Mouse (Mus musculus) intestine, embryonic 15.5 days (tissue): ENCODE data around the gene Krt35. TPM values are rescaled to one million over a fixed set of nuclear protein-coding genes. Genes with fewer than 3 reads are reported as not detected.

ENCODE experiments used
- ATAC-seq: fragments of 200-750 bp; cut with Nextera tagmentation; 2 replicates; pipeline ENCODE4 v1.8.0; 2017; ENCODE audit warnings: moderate TSS enrichment, moderate library complexity
- H3K27ac ChIP-seq: fragments of 300-500 bp; sonication (generic); 2 replicates; pipeline ENCODE4 v1.5.1; 2015; ENCODE audit warnings: mild to moderate bottlenecking, inconsistent platforms
- H3K27me3 ChIP-seq: fragments of 300-500 bp; sonication (generic); replicated peaks from 2 replicates; pipeline ENCODE4 v1.6.1; 2015; ENCODE audit warnings: inconsistent platforms
- H3K36me3 ChIP-seq: fragments of 300-500 bp; sonication (generic); 2 replicates; pipeline ENCODE4 v1.6.1; 2015; ENCODE audit warnings: inconsistent platforms
- H3K4me1 ChIP-seq: fragments of 300-500 bp; sonication (generic); replicated peaks from 2 replicates; pipeline ENCODE4 v1.6.1; 2015; ENCODE audit warnings: inconsistent platforms
- H3K4me2 ChIP-seq: fragments of 300-500 bp; sonication (generic); replicated peaks from 2 replicates; pipeline ENCODE4 v1.6.1; 2015; ENCODE audit warnings: mild to moderate bottlenecking, inconsistent platforms
- H3K4me3 ChIP-seq: fragments of 300-500 bp; sonication (generic); replicated peaks from 2 replicates; pipeline ENCODE4 v1.5.1; 2015; ENCODE audit warnings: inconsistent platforms
- H3K9ac ChIP-seq: fragments of 300-500 bp; sonication (generic); 2 replicates; pipeline ENCODE4 v1.6.1; 2015; ENCODE audit warnings: inconsistent platforms
- H3K9me3 ChIP-seq: fragments of 300-500 bp; sonication (generic); 2 replicates; pipeline ENCODE4 v1.6.1; 2016; ENCODE audit warnings: inconsistent platforms
- WGBS: fragments of 180-500 bp; shearing (Covaris S2); methylation state at CpG from one replicate; pipeline ENCODE4 v1.1.7; 2015; 5-methylcytosine and 5-hydroxymethylcytosine counted together
- polyA plus RNA-seq: library from polyadenylated mRNA; unstranded; fragments of >200 nt; fragmentation: Nextera tagmentation; extraction: Ambion mirVana; gene quantifications from 2 replicates; pipeline ENCODE4 v1.2.1, GENCODE M21; 2015

The Krt35 gene
- polyA plus RNA-seq, result not detected in 2 replicates

- no peak within 1 kb of the TSS for H3K4me3 ChIP-seq
- ATAC-seq, result no peak
- no peaks in the 10 kb centered on the region for H3K27me3 ChIP-seq
- no peak within 1 kb of the TSS for H3K9ac ChIP-seq
- no peaks in the 10 kb centered on the region for H3K9me3 ChIP-seq
- 82% methylated on average over 9 of the region's 9 CpGs for WGBS
- no peaks in the 10 kb centered on the region for H3K4me1 ChIP-seq
- no peak within 1 kb of the TSS for H3K27ac ChIP-seq
- no peaks in the 10 kb centered on the region for H3K36me3 ChIP-seq
- no peak within 1 kb of the TSS for H3K4me2 ChIP-seq
Measured at GRCm38 (mm10) chr11:100096141-100096540, at the start of gene Krt35. TSS of gene Krt35 (minus strand) at chr11:100096241.

GRCm38 (mm10) chr11:100145104-100145503, 49.1 kb upstream of the Krt35 start:
- peak overlapping the region; percentile 87 for H3K27ac ChIP-seq
- H3K4me1 ChIP-seq, result peaks cover 34% of the 10 kb centered on the region
- peak; percentile 49 for ATAC-seq
- peak overlapping the region; percentile 55 for H3K9ac ChIP-seq
- H3K9me3 ChIP-seq, result no peaks in the 10 kb centered on the region
- no peaks in the 10 kb centered on the region for H3K36me3 ChIP-seq
- peak overlapping the region; percentile 49 for H3K4me3 ChIP-seq
- H3K27me3 ChIP-seq, result peaks cover 11% of the 10 kb centered on the region
- peak overlapping the region; percentile 47 for H3K4me2 ChIP-seq
- 1% methylated on average over 20 of the region's 20 CpGs for WGBS

- peak overlapping the region; percentile 87 for H3K27ac ChIP-seq
- peaks cover 30% of the 10 kb centered on the region for H3K4me1 ChIP-seq
- H3K36me3 ChIP-seq, result no peaks in the 10 kb centered on the region
- peaks cover 11% of the 10 kb centered on the region for H3K27me3 ChIP-seq
- 61% methylated on average over 21 of the region's 21 CpGs for WGBS
- no peaks in the 10 kb centered on the region for H3K9me3 ChIP-seq
- 0 out of 2 replicates have a peak overlapping the region, but pooled peaks have one; percentile 3 for H3K4me2 ChIP-seq
- ATAC-seq, result no peak
- peak overlapping the region; percentile 6; the same call in 1 of the 2 replicates for H3K9ac ChIP-seq
- H3K4me3 ChIP-seq, result no peak overlapping the region
Measured at GRCm38 (mm10) chr11:100140966-100141365, 44.9 kb upstream of the Krt35 start.

- Histone ChIP-seq H3K4me2 (peak overlapping the region; percentile 17; the same call in 1 of the 2 replicates), H3K36me3 (no peaks in the 10 kb centered on the region), H3K27ac (peak overlapping the region; percentile 87), H3K4me3 (no peak overlapping the region), H3K9me3 (no peaks in the 10 kb centered on the region), H3K4me1 (peaks cover 31% of the 10 kb centered on the region), H3K9ac (no peak overlapping the region), H3K27me3 (no peaks in the 10 kb centered on the region; the same call in 1 of the 2 replicates)
- ATAC-seq, result peak; percentile 64
- WGBS, result 30% methylated on average over 2 of the region's 2 CpGs
Measured at GRCm38 (mm10) chr11:100139391-100139790, 43.4 kb upstream of the Krt35 start.

DNA sequence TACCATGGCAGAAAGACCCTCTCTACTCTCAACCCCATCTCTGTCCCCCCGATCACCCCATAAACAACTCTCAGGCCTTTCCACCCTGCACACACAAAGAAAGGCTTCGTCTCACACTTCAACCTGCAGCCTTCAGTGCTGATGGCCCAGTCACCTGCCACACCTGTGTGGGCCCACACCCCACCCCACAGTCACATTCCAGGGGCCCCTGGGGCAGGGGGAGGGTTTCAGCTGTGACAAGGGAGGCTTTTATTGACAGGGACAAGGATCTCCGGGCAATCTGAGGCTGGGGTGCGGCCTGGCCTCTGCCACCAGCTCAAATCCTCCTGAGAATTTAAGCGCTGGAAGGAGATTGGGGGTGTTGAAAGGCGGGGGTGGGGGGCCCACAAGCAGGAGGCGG, 42.8 kb upstream of the Krt35 start:
- peak overlapping the region; percentile 87 for H3K27ac ChIP-seq
- H3K36me3 ChIP-seq, result no peaks in the 10 kb centered on the region
- H3K4me3 ChIP-seq, result no peak overlapping the region
- ATAC-seq, result peak; percentile 87
- H3K9me3 ChIP-seq, result no peaks in the 10 kb centered on the region
- H3K9ac ChIP-seq, result no peak overlapping the region
- H3K4me1 ChIP-seq, result peaks cover 31% of the 10 kb centered on the region
- peak overlapping the region; percentile 28; the same call in 1 of the 2 replicates for H3K4me2 ChIP-seq
- H3K27me3 ChIP-seq, result no peaks in the 10 kb centered on the region
- WGBS, result 50% methylated on average over 7 of the region's 7 CpGs

- Histone ChIP-seq H3K27ac (peak overlapping the region; percentile 58), H3K4me1 (peaks cover 31% of the 10 kb centered on the region), H3K27me3 (no peaks in the 10 kb centered on the region), H3K4me3 (no peak overlapping the region), H3K9ac (no peak overlapping the region), H3K9me3 (no peaks in the 10 kb centered on the region), H3K4me2 (no peak overlapping the region), H3K36me3 (no peaks in the 10 kb centered on the region)
- 38% methylated on average over 5 of the region's 5 CpGs for WGBS
- ATAC-seq, result peak; percentile 34
Measured at GRCm38 (mm10) chr11:100137693-100138092, 41.7 kb upstream of the Krt35 start.

DNA sequence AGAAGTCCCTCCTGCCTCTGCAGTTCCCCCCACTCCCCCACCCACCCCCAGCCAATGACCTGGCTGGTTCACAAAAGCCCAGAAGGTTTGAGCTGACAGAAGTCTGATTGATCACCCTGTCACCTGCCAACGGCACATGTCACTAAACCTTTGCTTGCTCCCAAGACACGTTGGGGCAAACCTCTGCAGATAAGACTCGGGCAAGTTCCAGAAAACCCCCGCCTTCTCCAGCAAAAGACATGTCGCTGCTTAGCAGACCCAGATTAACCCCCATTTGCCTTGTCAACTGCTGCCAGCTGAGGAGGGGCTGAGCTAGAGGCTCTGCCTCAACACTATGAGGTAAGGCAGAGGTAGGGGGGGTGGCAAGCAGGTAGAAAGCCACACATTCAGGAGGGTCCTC, 40.5 kb upstream of the Krt35 start:
- Histone ChIP-seq H3K27me3 (no peaks in the 10 kb centered on the region), H3K36me3 (no peaks in the 10 kb centered on the region), H3K9me3 (no peaks in the 10 kb centered on the region), H3K9ac (no peak overlapping the region), H3K4me1 (peaks cover 31% of the 10 kb centered on the region), H3K27ac (no peak overlapping the region), H3K4me2 (no peak overlapping the region), H3K4me3 (no peak overlapping the region)
- WGBS, result 16% methylated on average over 5 of the region's 5 CpGs
- no peak for ATAC-seq

- Histone ChIP-seq H3K4me1 (peaks cover 26% of the 10 kb centered on the region), H3K9ac (no peak within 1 kb of the TSS), H3K4me3 (no peak within 1 kb of the TSS), H3K4me2 (no peak within 1 kb of the TSS), H3K27ac (no peak within 1 kb of the TSS), H3K36me3 (no peaks in the 10 kb centered on the region), H3K9me3 (no peaks in the 10 kb centered on the region), H3K27me3 (no peaks in the 10 kb centered on the region; the same call in 1 of the 2 replicates)
- no peak for ATAC-seq
- WGBS, result 60% methylated on average over 7 of the region's 7 CpGs
Measured at GRCm38 (mm10) chr11:100135731-100136130, 39.7 kb upstream of the Krt35 start, which contains the start of gene Krt15. TSS of gene Krt15 (minus strand) at chr11:100135928.

DNA sequence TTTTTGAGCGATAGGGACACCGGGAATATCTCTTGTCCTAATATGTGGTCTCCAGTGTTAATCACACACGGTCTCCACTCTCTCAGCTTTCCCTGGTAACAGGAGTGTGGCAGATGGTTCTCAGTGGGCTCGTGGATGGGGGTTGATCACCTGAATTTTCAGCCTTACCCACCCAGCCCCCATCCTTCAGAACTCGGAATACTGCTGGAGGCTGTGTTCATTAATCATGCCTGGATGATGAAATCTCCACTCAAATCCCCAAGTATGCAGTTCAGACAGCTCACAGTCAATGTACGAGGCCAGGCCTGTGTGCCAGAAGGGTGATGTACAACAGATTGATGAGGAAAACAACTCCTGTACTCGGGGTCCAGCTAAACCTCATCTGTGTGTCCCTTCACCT, 28.9 kb upstream of the Krt35 start:
- H3K27me3 ChIP-seq, result no peaks in the 10 kb centered on the region
- no peaks in the 10 kb centered on the region for H3K9me3 ChIP-seq
- H3K4me3 ChIP-seq, result no peak overlapping the region
- ATAC-seq, result no peak
- H3K4me1 ChIP-seq, result no peaks in the 10 kb centered on the region
- H3K9ac ChIP-seq, result no peak overlapping the region
- 69% methylated on average over 7 of the region's 7 CpGs for WGBS
- H3K27ac ChIP-seq, result no peak overlapping the region
- H3K4me2 ChIP-seq, result no peak overlapping the region
- H3K36me3 ChIP-seq, result no peaks in the 10 kb centered on the region

DNA sequence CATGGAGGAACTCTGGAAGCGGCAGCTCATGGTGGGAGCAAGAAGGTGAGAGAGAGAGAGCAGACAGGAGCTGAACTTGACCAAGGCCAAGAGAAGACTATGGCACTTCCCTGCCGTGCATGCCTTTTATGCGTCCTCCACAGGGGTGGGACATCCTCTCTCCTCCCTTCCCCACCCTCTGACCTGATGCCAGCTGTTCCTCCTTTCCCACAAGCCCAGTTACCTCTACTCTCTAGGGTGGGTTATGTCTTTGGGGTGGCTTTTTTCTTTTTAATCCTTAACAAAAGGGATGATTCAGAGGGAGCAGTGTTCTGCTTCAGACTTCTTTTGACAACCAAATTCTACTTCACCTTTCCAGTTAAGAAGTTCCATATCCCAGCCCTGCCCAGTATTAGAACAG, 25.4 kb upstream of the Krt35 start, which contains the start of gene Krt13:
Gene Krt13 (minus strand): TSS at position 101 of the 400 bp plus-strand sequence.
- Histone ChIP-seq H3K4me3 (no peak within 1 kb of the TSS), H3K36me3 (no peaks in the 10 kb centered on the region), H3K9me3 (no peaks in the 10 kb centered on the region), H3K27ac (no peak within 1 kb of the TSS), H3K27me3 (no peaks in the 10 kb centered on the region), H3K4me1 (no peaks in the 10 kb centered on the region), H3K4me2 (no peak within 1 kb of the TSS), H3K9ac (no peak within 1 kb of the TSS)
- 73% methylated on average over 3 of the region's 3 CpGs for WGBS
- no peak for ATAC-seq

DNA sequence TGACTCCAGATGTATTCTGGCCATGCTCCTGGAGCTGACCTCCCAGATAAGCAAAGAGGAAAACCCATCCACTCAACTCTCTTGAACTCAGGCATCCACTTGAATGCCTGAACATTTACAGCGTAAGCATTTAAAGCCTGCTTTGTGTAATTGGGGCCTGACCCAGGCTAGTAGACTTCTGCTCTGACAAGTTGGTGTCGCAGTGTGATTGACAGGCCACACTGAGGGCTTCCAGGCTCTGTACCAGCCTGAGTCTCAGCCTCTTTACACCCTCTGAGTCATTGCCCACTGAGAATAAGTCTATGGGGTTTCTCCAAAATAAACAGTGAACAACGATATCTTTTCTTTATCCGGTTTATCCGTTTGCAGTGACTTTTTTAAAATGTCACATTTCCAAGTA, 24.3 kb upstream of the Krt35 start:
- H3K4me2 ChIP-seq, result no peak overlapping the region
- WGBS, result 70% methylated on average over 5 of the region's 5 CpGs

DNA sequence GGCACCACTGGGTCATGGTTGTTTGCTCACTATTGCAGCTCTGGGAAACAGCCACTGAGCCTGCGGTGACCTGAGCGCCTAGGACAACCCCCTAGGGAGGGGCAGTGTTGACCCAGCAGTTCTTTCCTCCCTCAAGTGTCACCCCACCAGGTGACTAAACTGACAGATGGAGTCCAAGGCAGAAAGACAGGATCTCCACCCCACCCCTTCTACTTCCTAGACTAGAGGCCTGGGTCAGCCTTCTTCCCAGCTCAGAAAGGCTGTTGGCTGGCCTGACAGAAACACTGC, 17.6 kb upstream of the Krt35 start:
- H3K9ac ChIP-seq, result no peak overlapping the region
- H3K9me3 ChIP-seq, result no peaks in the 10 kb centered on the region
- no peaks in the 10 kb centered on the region for H3K36me3 ChIP-seq
- peak; percentile 85 for ATAC-seq
- no peak overlapping the region for H3K4me2 ChIP-seq
- WGBS, result 51% methylated on average over 2 of the region's 2 CpGs
- H3K27me3 ChIP-seq, result no peaks in the 10 kb centered on the region
- H3K4me1 ChIP-seq, result no peaks in the 10 kb centered on the region
- H3K27ac ChIP-seq, result peak overlapping the region; percentile 27; the same call in 1 of the 2 replicates
- H3K4me3 ChIP-seq, result no peak overlapping the region

More for the DNA sequence above, 24.3 kb upstream of the Krt35 start:
- no peak for ATAC-seq
- no peaks in the 10 kb centered on the region for H3K4me1 ChIP-seq
- no peaks in the 10 kb centered on the region for H3K9me3 ChIP-seq
- no peak overlapping the region for H3K4me3 ChIP-seq
- H3K27ac ChIP-seq, result no peak overlapping the region
- H3K36me3 ChIP-seq, result no peaks in the 10 kb centered on the region
- H3K27me3 ChIP-seq, result no peaks in the 10 kb centered on the region
- H3K9ac ChIP-seq, result no peak overlapping the region

DNA sequence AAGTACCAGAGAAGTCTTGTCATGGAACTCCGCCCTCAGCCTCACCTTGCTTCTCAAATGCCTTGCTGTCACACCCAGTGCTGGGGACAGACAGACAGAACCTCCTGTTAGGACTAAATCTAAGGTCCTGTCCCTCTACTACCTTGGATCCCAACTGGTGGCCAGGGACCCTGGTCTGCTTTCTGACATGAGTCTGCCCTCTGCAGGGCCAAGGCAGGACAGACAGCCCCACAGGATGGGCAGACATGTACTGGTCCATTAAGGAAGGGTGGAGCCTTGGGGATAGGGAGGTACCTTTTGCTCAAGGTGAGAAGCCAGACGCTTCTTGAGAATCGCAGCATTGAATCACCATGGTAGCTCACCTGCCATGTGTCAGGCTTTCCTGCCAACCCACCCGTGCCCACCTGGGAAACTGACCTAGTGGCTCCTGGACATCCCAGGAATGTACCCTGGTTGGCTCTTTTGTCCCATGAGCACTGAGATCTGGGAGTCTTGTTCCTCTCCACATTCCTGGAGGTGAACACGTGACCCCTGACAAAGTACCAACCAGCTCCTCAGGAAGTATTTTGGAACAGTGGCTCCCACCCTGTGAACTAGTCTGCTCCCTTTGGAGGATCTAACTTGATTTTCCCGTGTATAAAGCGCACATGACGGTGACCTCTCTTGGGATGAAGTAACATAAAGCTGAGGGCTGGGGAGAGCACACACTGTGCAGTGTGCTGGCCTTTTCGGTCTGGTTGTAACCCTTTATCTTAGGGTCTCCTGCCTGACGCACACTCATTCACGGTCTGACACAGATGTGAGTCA, 17.1 kb upstream of the Krt35 start:
- no peak overlapping the region for H3K27ac ChIP-seq
- H3K9me3 ChIP-seq, result no peaks in the 10 kb centered on the region
- H3K27me3 ChIP-seq, result no peaks in the 10 kb centered on the region
- no peak overlapping the region for H3K4me2 ChIP-seq
- H3K4me3 ChIP-seq, result no peak overlapping the region
- ATAC-seq, result peak; percentile 25; the same call in 1 of the 2 replicates
- WGBS, result 78% methylated on average over 11 of the region's 11 CpGs
- H3K4me1 ChIP-seq, result no peaks in the 10 kb centered on the region
- H3K9ac ChIP-seq, result no peak overlapping the region
- H3K36me3 ChIP-seq, result no peaks in the 10 kb centered on the region
